ENCODE assay signal across 8 mouse cellular contexts in the genomic region with DNA sequence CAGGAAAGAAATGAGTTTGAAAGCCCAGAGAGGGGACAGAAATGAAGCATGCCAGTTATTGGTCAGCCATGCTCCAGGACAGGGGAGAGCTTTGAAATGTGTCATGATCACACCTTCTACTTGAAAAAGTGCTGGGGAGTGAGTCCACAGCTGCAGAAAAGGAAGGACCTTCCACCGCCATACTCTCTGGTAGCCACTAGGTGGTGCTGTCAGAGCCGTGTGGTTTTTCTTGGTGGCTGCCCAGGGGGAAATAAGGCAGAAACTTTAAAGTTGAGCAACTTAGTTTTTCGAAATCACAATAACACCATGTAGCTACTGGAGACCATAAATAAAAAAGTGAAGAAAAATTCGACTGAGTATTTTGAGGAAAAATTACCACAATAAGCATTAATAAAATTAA. TPM values are rescaled to one million over a fixed set of nuclear protein-coding genes. Genes with fewer than 3 reads are reported as not detected.
DNase-seq lines count a peak whose midpoint lies in the region; ATAC-seq and TF ChIP-seq lines count a peak whose summit lies in the region.

No protein-coding gene starts in this region.

- H3K4me2 ChIP-seq in forebrain, embryonic 14.5 days (ENCODE audit: low read length): no peak overlapping the region
- no peak overlapping the region for H3K4me2 ChIP-seq in forebrain, embryonic 12.5 days
- H3K4me2 ChIP-seq in liver, postnatal 0 days (ENCODE audit: low read depth, low read length): no peak overlapping the region

- peak; percentile 8; the same call in 1 of the 2 replicates for ATAC-seq in forebrain, embryonic 14.5 days
- no peak for ATAC-seq in forebrain, embryonic 12.5 days (ENCODE audit: low FRiP score)
- ATAC-seq in liver, postnatal 0 days: no peak

- no peaks in the 10 kb centered on the region for H3K27me3 ChIP-seq in forebrain, embryonic 14.5 days (replicated peaks; ENCODE audit: control insufficient read depth, insufficient read depth, low read length)
- no peaks in the 10 kb centered on the region for H3K27me3 ChIP-seq in forebrain, embryonic 12.5 days
- H3K27me3 ChIP-seq in liver, postnatal 0 days (ENCODE audit: insufficient read depth, low read length): no peaks in the 10 kb centered on the region

- peaks cover 6% of the 10 kb centered on the region for H3K9me3 ChIP-seq in forebrain, embryonic 14.5 days (replicated peaks; ENCODE audit: control insufficient read depth, low read length)
- H3K9me3 ChIP-seq in forebrain, embryonic 12.5 days: peaks cover 9% of the 10 kb centered on the region; the same call in 1 of the 2 replicates
- H3K9me3 ChIP-seq in liver, postnatal 0 days (ENCODE audit: low read length): no peaks in the 10 kb centered on the region

- H3K36me3 ChIP-seq in forebrain, embryonic 14.5 days (ENCODE audit: control insufficient read depth, insufficient read depth, low read length): no peaks in the 10 kb centered on the region
- no peaks in the 10 kb centered on the region for H3K36me3 ChIP-seq in forebrain, embryonic 12.5 days (replicated peaks)
- H3K36me3 ChIP-seq in liver, postnatal 0 days (replicated peaks; ENCODE audit: insufficient read depth, low read length): no peaks in the 10 kb centered on the region

- peak; percentile 53 for DNase-seq in forebrain, embryonic 14.5 days (ENCODE audit: low spot score)
- peak; percentile 18 for DNase-seq in ovary, postnatal 14 days (ENCODE audit: low spot score)
- no peak for DNase-seq in ovary, postnatal 10 days (ENCODE audit: low spot score)
- DNase-seq in brain, embryonic 14.5 days (ENCODE audit: low read depth): peak; percentile 59
- DNase-seq in gastrocnemius, postnatal 25 days: peak; percentile 10
- DNase-seq in liver, postnatal 0 days: peak; percentile 51
- peak; percentile 3 to 4 for DNase-seq in spleen, postnatal 36 days (ENCODE audit: low spot score in 2 of 2)

- no peak for TF ChIP-seq EP300 in liver, postnatal 0 days (IDR thresholded peaks at IDR 0.05; ENCODE audit: low read depth)

- no peak overlapping the region for H3K9ac ChIP-seq in forebrain, embryonic 14.5 days (ENCODE audit: low read length)
- H3K9ac ChIP-seq in forebrain, embryonic 12.5 days: no peak overlapping the region
- no peak overlapping the region for H3K9ac ChIP-seq in liver, postnatal 0 days (replicated peaks)

- TF ChIP-seq POLR2A in brain, embryonic 14.5 days (IDR thresholded peaks at IDR 0.05; ENCODE audit: borderline replicate concordance, extremely low read depth, insufficient read depth, insufficient read length, poor library complexity, severe bottlenecking): no peak

- no peak overlapping the region for H3K4me3 ChIP-seq in forebrain, embryonic 14.5 days (ENCODE audit: low read depth, low read length)
- H3K4me3 ChIP-seq in forebrain, embryonic 12.5 days (replicated peaks): no peak overlapping the region
- no peak overlapping the region for H3K4me3 ChIP-seq in liver, postnatal 0 days (ENCODE audit: low read depth, low read length)

- no peaks in the 10 kb centered on the region for H3K4me1 ChIP-seq in forebrain, embryonic 14.5 days (ENCODE audit: control insufficient read depth, insufficient read depth, low read length)
- H3K4me1 ChIP-seq in forebrain, embryonic 12.5 days: peaks cover 7% of the 10 kb centered on the region
- H3K4me1 ChIP-seq in liver, postnatal 0 days (ENCODE audit: insufficient read depth): no peaks in the 10 kb centered on the region

- no peak overlapping the region for H3K27ac ChIP-seq in forebrain, embryonic 14.5 days (ENCODE audit: low read depth, low read length)
- H3K27ac ChIP-seq in forebrain, embryonic 12.5 days: no peak overlapping the region
- H3K27ac ChIP-seq in liver, postnatal 0 days (ENCODE audit: low read depth): no peak overlapping the region

- WGBS in forebrain, embryonic 14.5 days: 15% methylated on average over 4 of the region's 4 CpGs
- 15% methylated on average over 4 of the region's 4 CpGs for WGBS in forebrain, embryonic 12.5 days
- 6% methylated on average over 4 of the region's 4 CpGs for WGBS in liver, postnatal 0 days (ENCODE audit: insufficient replicate concordance)

- peak; percentile 88 for TF ChIP-seq CTCF in brain, embryonic 14.5 days (IDR thresholded peaks at IDR 0.05; ENCODE audit: borderline replicate concordance, extremely low read depth, insufficient read depth, insufficient read length)
- peak; percentile 84 for TF ChIP-seq CTCF in liver, postnatal 0 days (IDR thresholded peaks at IDR 0.05; ENCODE audit: low read depth)

RNA-seq across cellular contexts. Expression of gene Gm12689, which starts 3.0 kb away (rescaled TPM):
- 0.25 and 0.37 TPM in 2 replicates for polyA plus RNA-seq in forebrain, embryonic 14.5 days (2014; fragmentation: Nextera tagmentation; extraction: Ambion mirVana)
- polyA plus RNA-seq in forebrain, embryonic 12.5 days (2016; fragmentation: Nextera tagmentation; extraction: Ambion mirVana): 0.14 and 0.55 TPM in 2 replicates
- 1.3 and 1.5 TPM in 2 replicates for polyA plus RNA-seq in brain, embryonic 14.5 days (2012; rRNA removed)
- total RNA-seq in gastrocnemius, postnatal 25 days (2021): under 1 TPM in 1 of 2 experiments, not detected in 1; 0.26 TPM
- 0.07 and 0.13 TPM in 2 replicates for polyA plus RNA-seq in liver, postnatal 0 days (2015; fragmentation: Nextera tagmentation; extraction: Ambion mirVana)
